Mouse (Mus musculus) small intestine, adult 2 months (tissue): Measurements from ENCODE around the gene Cldn15.

Source experiments
- CTCF ChIP-seq: fragments of 200-500 bp; IDR thresholded peaks from 2 replicates; pipeline ENCODE4 v1.5.1; 2012; ENCODE audit warnings: low read depth, mild to moderate bottlenecking, control low read depth, inconsistent platforms, low read length, moderate library complexity, mixed read lengths; ENCODE audit not compliant: insufficient replicate concordance, insufficient read length; ENCODE audit errors: extremely low read depth
- POLR2A ChIP-seq: fragments of 200-500 bp; IDR thresholded peaks from 2 replicates; pipeline ENCODE4 v1.6.1; 2012; ENCODE audit warnings: low read depth, mild to moderate bottlenecking, control low read depth, inconsistent platforms, low read length, moderate library complexity

DNA sequence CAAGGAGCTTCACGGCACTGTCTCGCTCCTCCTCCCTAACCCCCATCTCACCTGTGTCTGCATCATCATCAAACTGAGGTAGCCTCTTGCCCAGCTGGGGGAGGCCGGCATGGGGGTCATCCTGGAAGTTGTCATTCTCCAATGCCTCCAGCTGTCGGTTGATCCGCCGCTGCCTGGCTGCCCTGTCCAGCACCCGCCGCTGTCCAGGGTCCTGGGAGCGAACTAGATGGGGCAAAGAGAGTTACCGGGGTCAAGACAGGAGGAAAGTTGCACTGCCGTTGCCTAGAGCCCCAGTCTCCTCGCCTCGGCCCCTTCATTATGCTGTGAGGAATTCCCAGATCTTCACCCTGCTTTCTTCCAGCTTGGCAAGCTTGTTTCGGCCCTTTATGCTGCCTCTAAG is 18.4 kb downstream of the Cldn15 start:
- TF ChIP-seq POLR2A: no peak
- no peak for TF ChIP-seq CTCF
